Mouse (Mus musculus) brain, embryonic 18.5 days (tissue): ENCODE results near the gene Olfr1137.

Experiments
- DNase-seq: peaks from one replicate; pipeline ENCODE4 v3.0.0-alpha.2; 2012; ENCODE audit warnings: low read depth, low spot score

The Olfr1137 gene

GRCm38 (mm10) chr2:87713079-87713478 is at the start of gene Olfr1137:
TSS of gene Olfr1137 (minus strand) at chr2:87713179.
- no peak for DNase-seq

GRCm38 (mm10) chr2:87753891-87754290 is 40.9 kb upstream of the Olfr1137 start, which contains the start of gene Olfr1141:
TSS of gene Olfr1141 (minus strand) at chr2:87753991.
- DNase-seq: no peak

GRCm38 (mm10) chr2:87743452-87743851 is 30.5 kb upstream of the Olfr1137 start, which contains the start of gene Olfr1140:
TSS of gene Olfr1140 (plus strand) at chr2:87743752.
- no peak for DNase-seq

GRCm38 (mm10) chr2:87739878-87740277 is 26.9 kb upstream of the Olfr1137 start, which contains the start of gene Olfr1138:
TSS of gene Olfr1138 (minus strand) at chr2:87739978.
- no peak for DNase-seq

GRCm38 (mm10) chr2:87693847-87694246 is 19.1 kb downstream of the Olfr1137 start, which contains the start of gene Olfr1136:
TSS of gene Olfr1136 (minus strand) at chr2:87693947.
- no peak for DNase-seq

- DNase-seq: no peak
These were observed 39.4 kb downstream of the Olfr1137 start, which contains the start of gene Olfr1135 for GRCm38 (mm10) chr2:87673564-87673963. TSS of gene Olfr1135 (minus strand) at chr2:87673664.
